Mouse (Mus musculus) liver, embryonic 12.5 days (tissue): ENCODE data around the gene Babam2. TPM values are rescaled to one million over a fixed set of nuclear protein-coding genes. Genes with fewer than 3 reads are reported as not detected.

ENCODE experiments used
- ATAC-seq: fragments of 200-750 bp; cut with Nextera tagmentation; 2 replicates; pipeline ENCODE4 v1.8.0; 2017; ENCODE audit warnings: moderate number of reproducible peaks, mild to moderate bottlenecking, moderate library complexity
- H3K27ac ChIP-seq: fragments of 300-500 bp; sonication (generic); 2 replicates; pipeline ENCODE4 v1.5.1; 2016; ENCODE audit warnings: mild to moderate bottlenecking
- H3K27me3 ChIP-seq: fragments of 300-500 bp; sonication (generic); replicated peaks from 2 replicates; pipeline ENCODE4 v1.6.1; 2016; ENCODE audit warnings: mild to moderate bottlenecking, moderate library complexity
- H3K36me3 ChIP-seq: fragments of 300-500 bp; sonication (generic); 2 replicates; pipeline ENCODE4 v1.6.1; 2016; ENCODE audit warnings: mild to moderate bottlenecking, moderate library complexity
- H3K4me1 ChIP-seq: fragments of 300-500 bp; sonication (generic); 2 replicates; pipeline ENCODE4 v1.6.1; 2016
- H3K4me2 ChIP-seq: fragments of 300-500 bp; sonication (generic); 2 replicates; pipeline ENCODE4 v1.6.1; 2016; ENCODE audit warnings: mild to moderate bottlenecking, moderate library complexity
- H3K4me3 ChIP-seq: fragments of 300-500 bp; sonication (generic); 2 replicates; pipeline ENCODE4 v1.5.1; 2016; ENCODE audit warnings: mild to moderate bottlenecking, moderate library complexity
- H3K9ac ChIP-seq: fragments of 300-500 bp; sonication (generic); 2 replicates; pipeline ENCODE4 v1.6.1; 2016; ENCODE audit warnings: mild to moderate bottlenecking, moderate library complexity
- H3K9me3 ChIP-seq: fragments of 300-500 bp; sonication (generic); replicated peaks from 2 replicates; pipeline ENCODE4 v1.6.1; 2016; ENCODE audit warnings: mild to moderate bottlenecking, moderate library complexity
- WGBS: fragments of 180-500 bp; shearing (Covaris S2); methylation state at CpG from one replicate; pipeline ENCODE4 v1.1.7; 2016; ENCODE audit not compliant: insufficient replicate concordance; 5-methylcytosine and 5-hydroxymethylcytosine counted together
- polyA plus RNA-seq: library from polyadenylated mRNA; unstranded; fragments of >200 nt; fragmentation: Nextera tagmentation; extraction: Ambion mirVana; gene quantifications from 2 replicates; pipeline ENCODE4 v1.2.1, GENCODE M21; 2016

Babam2 gene
- polyA plus RNA-seq, 1 experiment from 2014 or later = 41.3 TPM

DNA sequence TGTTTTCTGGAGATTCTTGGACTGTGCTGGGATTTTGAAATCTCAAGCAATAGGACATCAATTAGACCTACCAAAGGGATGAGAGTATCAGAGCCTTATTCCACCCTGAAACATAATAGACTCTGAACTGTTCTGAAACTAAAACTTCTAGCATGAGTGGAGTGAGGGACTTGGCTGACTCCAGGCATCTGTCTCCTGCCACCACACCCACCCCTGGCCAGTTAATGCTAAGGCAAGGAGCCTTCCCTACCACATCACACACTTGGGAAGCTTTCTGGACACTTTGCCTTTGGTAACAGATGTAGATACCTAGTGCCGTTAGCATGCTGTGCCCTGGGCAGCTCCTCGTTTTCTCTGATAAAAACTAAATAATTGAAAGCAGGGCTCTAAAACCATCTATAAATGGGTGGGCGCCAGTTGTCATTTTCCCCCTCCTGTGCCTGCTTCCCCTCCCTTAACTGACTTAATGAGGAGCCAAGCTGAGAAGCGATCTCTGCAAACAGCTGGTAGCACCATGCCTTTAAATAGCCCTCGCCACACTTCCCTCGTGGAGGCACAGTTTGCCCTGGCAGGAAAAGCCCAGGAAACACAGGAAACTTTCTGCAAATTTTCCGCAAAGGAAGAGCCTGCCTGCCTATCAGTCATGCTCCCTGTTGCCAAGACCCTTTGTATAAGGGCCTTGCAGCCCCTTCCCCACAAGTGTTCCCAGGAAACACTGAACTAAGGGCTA lies 383.2 kb downstream of the Babam2 start:
- no peak overlapping the region for H3K27ac ChIP-seq
- no peaks in the 10 kb centered on the region for H3K36me3 ChIP-seq
- H3K4me1 ChIP-seq = peaks cover 7% of the 10 kb centered on the region; the same call in 1 of the 2 replicates
- ATAC-seq = no peak
- H3K9ac ChIP-seq = no peak overlapping the region
- 40% methylated on average over 7 of the region's 7 CpGs for WGBS
- H3K4me2 ChIP-seq = no peak overlapping the region
- H3K4me3 ChIP-seq = no peak overlapping the region
- H3K9me3 ChIP-seq = no peaks in the 10 kb centered on the region
- H3K27me3 ChIP-seq = no peaks in the 10 kb centered on the region

DNA sequence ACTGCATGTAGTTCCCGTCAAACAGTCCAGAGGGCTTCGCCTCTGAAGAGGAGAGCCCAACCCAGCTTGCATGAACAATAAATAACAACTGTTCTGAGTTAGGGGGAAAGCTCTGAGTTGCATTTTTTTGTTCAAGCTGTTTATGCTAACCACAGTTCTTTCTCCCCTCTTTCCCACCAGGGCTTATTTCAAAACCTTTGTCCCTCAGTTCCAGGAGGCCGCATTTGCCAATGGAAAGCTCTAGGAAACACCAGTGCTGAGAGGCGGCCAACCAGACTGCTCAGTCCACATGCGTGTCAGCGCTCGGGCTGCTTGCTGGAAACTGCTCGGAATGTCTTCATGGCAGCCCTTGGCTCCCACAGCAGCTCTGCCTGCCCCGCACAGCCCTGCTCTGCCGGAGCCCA lies 386.9 kb downstream of the Babam2 start:
- Histone ChIP-seq H3K27me3 (no peaks in the 10 kb centered on the region), H3K36me3 (no peaks in the 10 kb centered on the region), H3K4me2 (no peak overlapping the region), H3K4me3 (no peak overlapping the region), H3K27ac (no peak overlapping the region), H3K9ac (no peak overlapping the region), H3K9me3 (no peaks in the 10 kb centered on the region), H3K4me1 (peaks cover 12% of the 10 kb centered on the region; the same call in 1 of the 2 replicates)
- ATAC-seq = no peak
- WGBS = 82% methylated on average over 10 of the region's 10 CpGs

DNA sequence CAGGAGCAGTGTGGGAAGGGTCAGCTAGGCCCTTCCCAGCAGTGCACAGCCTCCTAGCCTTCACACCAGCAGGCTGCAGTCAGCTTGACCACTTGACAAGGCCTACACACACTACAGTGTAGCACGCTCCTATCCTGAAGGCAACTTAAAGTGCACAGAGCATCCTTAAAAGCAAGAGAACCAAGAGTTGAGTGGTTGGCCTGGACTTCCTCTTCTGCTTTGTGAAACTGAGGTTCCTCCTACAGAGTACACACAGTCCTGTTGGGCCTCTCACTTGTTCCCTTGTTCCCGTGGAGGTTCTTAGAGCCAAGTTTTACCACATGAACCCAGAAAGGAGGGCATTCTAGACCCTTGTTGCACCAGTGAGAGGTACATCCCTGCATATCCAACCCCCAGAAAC lies 388.1 kb downstream of the Babam2 start:
- no peak for ATAC-seq
- Histone ChIP-seq H3K4me1 (peaks cover 14% of the 10 kb centered on the region; the same call in 1 of the 2 replicates), H3K9ac (no peak overlapping the region), H3K4me3 (no peak overlapping the region), H3K36me3 (no peaks in the 10 kb centered on the region), H3K27me3 (no peaks in the 10 kb centered on the region), H3K4me2 (no peak overlapping the region), H3K9me3 (no peaks in the 10 kb centered on the region), H3K27ac (no peak overlapping the region)
- WGBS = 52% methylated on average over 2 of the region's 2 CpGs

DNA sequence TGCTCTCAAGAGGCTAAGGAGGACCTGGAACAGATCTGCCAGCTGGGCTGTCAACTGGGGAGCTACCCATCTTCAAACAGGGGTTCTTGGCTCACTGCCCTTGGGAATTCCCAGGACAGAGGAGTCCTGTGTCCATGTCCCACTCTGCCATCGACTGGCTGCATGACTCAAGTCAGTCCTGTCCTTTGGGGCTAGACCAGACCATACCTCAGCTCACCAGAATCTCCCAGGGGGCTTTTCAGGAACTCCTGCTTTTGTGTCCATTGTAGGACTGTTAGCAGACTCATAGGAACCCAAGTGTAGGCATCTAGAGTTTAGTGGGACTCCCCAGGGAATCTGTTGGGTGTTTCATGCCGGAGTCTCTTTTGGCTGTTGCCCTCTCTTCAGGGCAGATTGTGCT lies 388.5 kb downstream of the Babam2 start:
- Histone ChIP-seq H3K4me1 (peaks cover 11% of the 10 kb centered on the region; the same call in 1 of the 2 replicates), H3K4me2 (no peak overlapping the region), H3K9ac (no peak overlapping the region), H3K36me3 (no peaks in the 10 kb centered on the region), H3K27ac (no peak overlapping the region), H3K9me3 (no peaks in the 10 kb centered on the region), H3K27me3 (no peaks in the 10 kb centered on the region), H3K4me3 (no peak overlapping the region)
- 68% methylated on average over 2 of the region's 2 CpGs for WGBS
- ATAC-seq = no peak

DNA sequence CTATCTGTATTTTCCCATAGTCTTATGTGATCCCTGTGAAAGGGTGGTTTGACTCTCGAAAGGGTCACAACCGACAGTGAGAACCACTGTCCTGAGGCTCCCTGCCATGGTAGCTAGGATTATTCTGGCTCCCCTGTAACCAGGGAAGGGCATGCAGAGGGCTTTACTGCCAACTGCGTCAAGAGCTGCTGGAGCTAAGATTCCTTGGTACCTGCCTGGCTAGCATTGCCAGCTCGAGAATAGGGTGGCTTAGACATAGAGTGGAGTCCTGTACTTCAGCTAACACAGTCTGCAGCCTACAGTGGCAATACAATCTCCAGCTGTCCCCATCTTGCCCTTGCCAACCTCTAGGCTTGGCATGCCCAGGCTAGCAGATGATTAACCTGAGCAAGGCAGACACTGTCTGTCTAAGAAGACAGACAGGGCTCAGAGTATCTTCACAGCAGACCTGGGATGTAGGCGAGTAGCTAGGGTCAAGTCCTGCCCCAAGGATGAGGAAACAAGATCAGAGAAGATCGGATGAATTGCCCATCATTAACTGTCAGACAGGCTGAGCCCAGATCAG lies 389.1 kb downstream of the Babam2 start:
- no peaks in the 10 kb centered on the region for H3K9me3 ChIP-seq
- H3K4me1 ChIP-seq = 0 out of 2 replicates have a peak, but pooled peaks cover 7% of the 10 kb centered on the region
- H3K27me3 ChIP-seq = no peaks in the 10 kb centered on the region
- ATAC-seq = no peak
- no peak overlapping the region for H3K4me2 ChIP-seq
- H3K36me3 ChIP-seq = no peaks in the 10 kb centered on the region
- H3K27ac ChIP-seq = no peak overlapping the region
- WGBS = 67% methylated on average over 6 of the region's 6 CpGs
- H3K4me3 ChIP-seq = no peak overlapping the region
- no peak overlapping the region for H3K9ac ChIP-seq

DNA sequence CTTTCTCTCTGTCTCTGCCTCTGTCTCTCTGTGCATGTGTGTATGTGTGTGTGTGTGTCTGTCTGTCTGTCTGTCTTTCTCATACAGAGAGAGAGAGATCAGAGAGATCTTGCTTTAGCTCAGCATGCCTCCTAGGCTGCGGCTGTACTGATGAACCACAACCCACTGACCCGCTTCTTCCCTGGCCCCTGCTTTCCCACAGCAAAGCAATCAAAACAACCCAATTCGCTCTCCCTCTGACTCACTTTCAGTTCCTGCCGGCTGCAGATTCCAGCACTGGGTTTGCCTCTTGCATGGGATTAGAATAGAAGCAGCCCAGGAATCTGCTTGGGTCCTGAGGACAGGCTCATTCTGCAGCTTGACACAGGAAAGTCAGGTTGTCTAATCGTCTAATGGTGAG lies 392.0 kb downstream of the Babam2 start:
- H3K36me3 ChIP-seq = no peaks in the 10 kb centered on the region
- no peak overlapping the region for H3K27ac ChIP-seq
- no peak overlapping the region for H3K9ac ChIP-seq
- H3K4me2 ChIP-seq = no peak overlapping the region
- ATAC-seq = no peak
- no peak overlapping the region for H3K4me3 ChIP-seq
- no peaks in the 10 kb centered on the region for H3K9me3 ChIP-seq
- WGBS = 44% methylated on average over 5 of the region's 5 CpGs
- H3K4me1 ChIP-seq = 0 out of 2 replicates have a peak, but pooled peaks cover 7% of the 10 kb centered on the region
- H3K27me3 ChIP-seq = no peaks in the 10 kb centered on the region

DNA sequence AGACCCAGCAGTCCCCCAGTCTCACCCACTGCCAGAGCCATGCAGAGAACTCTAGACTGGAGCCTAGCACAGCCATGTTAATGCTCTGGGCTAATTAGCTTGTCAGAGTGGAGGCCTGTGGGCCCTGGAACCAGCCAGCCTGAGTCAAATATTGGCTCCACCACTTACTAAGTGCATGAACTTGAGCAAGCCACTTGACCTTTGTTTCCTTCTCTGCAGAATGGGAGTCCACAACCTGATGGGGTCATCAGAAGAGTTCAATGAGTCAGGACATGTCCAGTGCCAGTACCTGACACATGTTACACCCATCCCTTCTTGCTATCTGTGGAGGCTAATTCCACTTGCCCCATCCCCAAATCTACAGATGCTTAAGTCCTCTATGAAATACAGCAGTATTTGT lies 394.8 kb downstream of the Babam2 start:
- Histone ChIP-seq H3K4me3 (no peak overlapping the region), H3K9ac (no peak overlapping the region), H3K4me2 (no peak overlapping the region), H3K27me3 (no peaks in the 10 kb centered on the region), H3K36me3 (no peaks in the 10 kb centered on the region), H3K4me1 (0 out of 2 replicates have a peak, but pooled peaks cover 7% of the 10 kb centered on the region), H3K9me3 (no peaks in the 10 kb centered on the region), H3K27ac (no peak overlapping the region)
- ATAC-seq = no peak

DNA sequence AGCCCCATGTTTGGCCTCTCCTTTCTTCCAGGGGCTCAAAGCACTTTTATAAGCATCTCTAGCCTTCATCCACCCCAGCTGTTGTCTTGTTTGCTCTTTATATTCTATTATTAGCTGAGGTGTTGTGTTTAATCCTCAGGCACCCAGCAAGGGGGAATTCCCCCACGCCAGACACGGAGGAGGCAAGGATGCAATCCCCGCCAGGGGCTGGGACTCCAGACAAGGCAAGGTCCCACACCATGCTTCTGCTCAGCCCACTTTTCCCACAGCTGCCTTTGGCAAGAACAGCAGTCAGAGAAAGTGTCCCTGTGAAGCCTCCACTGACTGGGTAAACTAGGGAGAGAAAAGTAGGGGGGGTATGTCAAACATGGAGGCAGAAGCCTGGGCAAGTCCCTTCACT lies 401.2 kb downstream of the Babam2 start:
- 0 out of 2 replicates have a peak, but pooled peaks cover 11% of the 10 kb centered on the region for H3K4me1 ChIP-seq
- no peak overlapping the region for H3K4me3 ChIP-seq
- H3K36me3 ChIP-seq = no peaks in the 10 kb centered on the region
- H3K9ac ChIP-seq = no peak overlapping the region
- 63% methylated on average over 3 of the region's 3 CpGs for WGBS
- no peaks in the 10 kb centered on the region for H3K27me3 ChIP-seq
- H3K27ac ChIP-seq = no peak overlapping the region
- H3K9me3 ChIP-seq = no peaks in the 10 kb centered on the region
- H3K4me2 ChIP-seq = no peak overlapping the region
- no peak for ATAC-seq

DNA sequence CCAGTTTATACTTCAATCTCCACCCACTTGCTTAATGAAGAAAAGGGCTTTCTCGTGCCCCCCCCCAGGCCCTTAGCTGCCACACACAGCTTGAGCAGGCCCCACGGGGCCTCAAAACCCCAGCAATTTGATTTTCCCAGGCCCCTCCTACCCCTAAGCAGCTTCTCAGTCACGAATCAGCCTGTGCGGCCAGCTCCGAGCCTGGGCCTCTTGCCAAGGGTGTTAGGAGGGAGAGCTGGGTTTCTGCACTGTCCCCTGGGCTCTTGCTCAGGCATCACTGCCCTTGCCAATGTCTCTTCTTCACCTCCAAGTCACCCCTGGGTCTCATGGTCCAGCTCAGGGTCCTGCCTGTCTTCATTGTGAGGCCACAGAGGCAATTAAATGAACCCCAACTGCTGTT lies 405.0 kb downstream of the Babam2 start:
- no peak for ATAC-seq
- Histone ChIP-seq H3K36me3 (no peaks in the 10 kb centered on the region), H3K4me2 (no peak overlapping the region), H3K9me3 (no peaks in the 10 kb centered on the region), H3K4me3 (no peak overlapping the region), H3K9ac (no peak overlapping the region), H3K27ac (no peak overlapping the region), H3K27me3 (no peaks in the 10 kb centered on the region), H3K4me1 (0 out of 2 replicates have a peak, but pooled peaks cover 11% of the 10 kb centered on the region)
- WGBS = 53% methylated on average over 5 of the region's 5 CpGs

DNA sequence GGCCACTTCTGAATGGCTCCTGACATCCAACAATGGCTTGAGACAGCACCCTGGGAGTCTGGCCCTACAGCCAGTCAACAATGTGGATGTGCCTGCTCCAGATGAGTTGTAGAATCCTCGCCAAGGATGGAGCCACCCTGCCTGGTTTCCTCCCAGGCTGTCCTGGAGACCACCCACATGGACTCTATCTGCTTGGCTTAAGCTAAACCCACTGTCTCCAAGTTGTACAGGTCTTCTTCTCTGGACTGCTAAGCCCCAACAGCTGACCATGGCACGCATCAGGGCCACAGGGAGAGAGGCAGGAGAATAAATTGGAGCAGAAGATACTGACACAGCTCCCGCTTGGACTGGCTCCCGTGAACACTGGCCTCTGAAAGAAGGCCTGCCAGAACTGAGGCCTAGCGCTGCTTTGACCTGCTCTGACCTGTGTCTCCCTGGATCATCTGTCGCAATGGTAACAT lies 405.5 kb downstream of the Babam2 start:
- Histone ChIP-seq H3K9me3 (no peaks in the 10 kb centered on the region), H3K27ac (no peak overlapping the region), H3K4me1 (0 out of 2 replicates have a peak, but pooled peaks cover 11% of the 10 kb centered on the region), H3K9ac (no peak overlapping the region), H3K27me3 (no peaks in the 10 kb centered on the region), H3K36me3 (no peaks in the 10 kb centered on the region), H3K4me2 (no peak overlapping the region), H3K4me3 (no peak overlapping the region)
- 65% methylated on average over 6 of the region's 6 CpGs for WGBS
- ATAC-seq = no peak

DNA sequence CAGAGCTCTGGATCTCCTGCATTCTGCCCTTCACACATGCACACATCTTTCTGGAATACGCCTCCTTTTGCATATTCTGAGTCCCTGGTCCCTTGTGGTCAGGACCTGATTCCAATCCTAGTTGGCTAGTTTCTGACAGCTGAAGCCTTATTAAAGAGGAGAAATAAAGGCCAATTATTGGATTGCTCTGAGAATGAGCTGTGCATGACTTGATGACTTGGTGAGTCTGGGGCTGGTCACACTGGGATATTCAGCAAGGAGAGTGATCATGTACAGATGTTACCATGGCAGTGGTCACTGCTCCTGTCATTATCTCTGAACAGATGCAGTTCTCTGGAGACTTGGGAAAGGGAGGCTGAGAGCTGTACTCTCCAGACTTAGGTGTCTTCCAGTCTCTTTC lies 406.1 kb downstream of the Babam2 start:
- 63% methylated on average over 1 of the region's 1 CpGs for WGBS
- ATAC-seq = no peak
- Histone ChIP-seq H3K27ac (no peak overlapping the region), H3K27me3 (no peaks in the 10 kb centered on the region), H3K9me3 (no peaks in the 10 kb centered on the region), H3K4me1 (0 out of 2 replicates have a peak, but pooled peaks cover 11% of the 10 kb centered on the region), H3K9ac (no peak overlapping the region), H3K4me2 (no peak overlapping the region), H3K36me3 (no peaks in the 10 kb centered on the region), H3K4me3 (no peak overlapping the region)

DNA sequence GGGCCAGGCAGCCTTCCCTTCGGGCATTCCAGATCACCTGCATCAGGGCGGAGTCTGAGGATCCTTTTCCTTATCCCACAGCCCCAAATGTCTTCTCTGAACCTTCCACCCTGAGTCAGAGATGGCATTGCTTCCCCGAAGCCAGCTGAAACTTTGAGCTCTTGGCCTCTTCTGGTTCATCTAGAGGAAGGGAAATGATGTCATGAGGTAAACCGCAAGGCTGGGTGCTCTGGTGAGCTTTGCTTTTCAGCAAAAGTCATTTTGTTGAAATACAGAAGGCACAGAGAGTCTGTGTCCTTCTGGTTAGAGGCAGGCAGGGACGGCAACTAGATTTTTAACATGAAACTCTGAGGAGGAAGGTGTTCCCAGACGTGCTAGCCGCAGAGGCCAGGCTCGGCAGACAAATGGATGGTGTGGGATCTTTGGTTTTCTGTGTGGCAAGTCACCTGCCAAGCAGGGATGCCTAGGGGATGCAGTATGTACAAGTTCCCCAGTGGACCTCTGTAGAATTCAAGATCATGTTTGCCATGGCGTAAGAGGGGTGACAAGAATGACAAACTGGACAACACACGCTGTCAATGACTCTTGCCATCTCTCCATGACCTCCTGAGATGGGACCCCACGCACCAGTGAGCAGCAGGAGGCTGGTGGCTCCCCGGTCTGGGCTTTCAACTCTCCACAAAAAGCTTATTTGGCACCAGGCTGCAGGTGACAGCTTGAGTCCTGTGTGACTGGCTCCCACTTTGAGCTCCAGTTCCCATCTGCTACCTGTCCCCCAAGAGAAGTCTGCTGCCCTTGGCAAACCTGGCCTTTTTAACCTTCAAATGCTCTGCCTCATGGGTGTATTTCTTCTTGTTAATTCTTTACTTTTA lies 406.9 kb downstream of the Babam2 start:
- Histone ChIP-seq H3K4me2 (no peak overlapping the region), H3K4me3 (no peak overlapping the region), H3K27ac (no peak overlapping the region), H3K9ac (no peak overlapping the region), H3K9me3 (no peaks in the 10 kb centered on the region), H3K36me3 (no peaks in the 10 kb centered on the region), H3K4me1 (0 out of 2 replicates have a peak, but pooled peaks cover 11% of the 10 kb centered on the region), H3K27me3 (peaks cover 5% of the 10 kb centered on the region; the same call in 1 of the 2 replicates)
- no peak for ATAC-seq
- 48% methylated on average over 12 of the region's 12 CpGs for WGBS
